Mouse (Mus musculus): ENCODE results near the gene Snx15. TPM values are rescaled to one million over a fixed set of nuclear protein-coding genes. Genes with fewer than 3 reads are reported as not detected.

The Snx15 gene
- polyA plus RNA-seq, 1 experiment from 2014 or later = 30.9 TPM

DNA sequence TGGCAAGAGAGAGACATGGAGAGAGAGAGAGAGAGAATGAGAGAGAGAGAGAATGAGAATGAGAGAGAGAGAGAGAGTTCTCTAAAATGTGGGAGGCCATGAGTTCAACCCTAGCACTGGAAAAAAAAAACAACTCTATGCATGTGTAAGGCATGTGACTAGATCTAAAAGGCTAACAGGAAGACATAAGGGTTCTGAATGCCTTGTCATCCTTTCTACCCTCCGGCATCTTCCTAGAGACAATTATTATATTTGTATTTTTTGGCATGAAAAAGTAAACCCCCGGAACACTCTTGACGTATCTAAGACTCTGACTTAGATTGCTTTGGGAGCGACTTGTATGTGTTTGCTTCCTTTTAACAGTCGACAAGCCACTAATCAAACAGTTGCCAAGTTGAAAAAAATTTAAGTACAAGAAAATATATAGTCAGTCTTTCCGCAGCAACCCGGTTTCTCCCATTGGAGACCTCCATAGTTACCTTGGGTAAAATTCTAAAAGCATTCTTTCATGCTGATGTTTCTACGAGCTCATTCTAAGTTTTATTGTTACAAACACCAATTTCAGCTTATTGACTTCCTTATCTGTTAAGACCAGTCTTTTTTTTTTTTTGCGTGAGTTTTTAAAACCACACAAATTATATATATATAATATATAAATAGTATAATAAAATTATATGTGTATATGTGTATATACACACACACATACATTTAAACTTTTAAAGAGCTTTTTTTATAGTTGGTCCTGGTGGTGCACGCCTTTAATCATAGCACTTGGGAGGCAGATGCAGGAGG, 1.1 kb downstream of the Snx15 start:
- DNase-seq (ENCODE audit: low spot score) (no peak), ATAC-seq (replicated peaks; ENCODE audit: low FRiP score) (no peak)
- Histone ChIP-seq H3K4me2 (ENCODE audit: low read depth, low read length, severe bottlenecking) (peak overlapping the region; percentile 59), H3K9ac (ENCODE audit: low read length) (peak overlapping the region; percentile 66), H3K27ac (ENCODE audit: low read depth, low read length) (no peak overlapping the region), H3K9me3 (ENCODE audit: control insufficient read depth, low read length) (no peaks in the 10 kb centered on the region), H3K4me1 (replicated peaks; ENCODE audit: control insufficient read depth, insufficient read depth, low read length) (no peaks in the 10 kb centered on the region; the same call in 1 of the 2 replicates), H3K4me3 (ENCODE audit: low read depth, low read length) (peak overlapping the region; percentile 47), H3K27me3 (ENCODE audit: control insufficient read depth, insufficient read depth, low read length) (no peaks in the 10 kb centered on the region), H3K36me3 (ENCODE audit: control insufficient read depth, insufficient read depth, low read length) (no peaks in the 10 kb centered on the region)
- WGBS = 76% methylated on average over 10 of the region's 10 CpGs

GRCm38 (mm10) chr19:6126289-6126688, 1.8 kb downstream of the Snx15 start:
- H3K9ac ChIP-seq (ENCODE audit: low read length) = no peak overlapping the region
- no peaks in the 10 kb centered on the region for H3K36me3 ChIP-seq (ENCODE audit: control insufficient read depth, insufficient read depth, low read length)
- no peaks in the 10 kb centered on the region for H3K9me3 ChIP-seq (ENCODE audit: control insufficient read depth, low read length)
- no peaks in the 10 kb centered on the region for H3K27me3 ChIP-seq (ENCODE audit: control insufficient read depth, insufficient read depth, low read length)
- H3K4me2 ChIP-seq (ENCODE audit: low read depth, low read length, severe bottlenecking) = no peak overlapping the region
- DNase-seq (ENCODE audit: low spot score) = peak; percentile 61
- no peak for ATAC-seq (replicated peaks; ENCODE audit: low FRiP score)
- WGBS = 25% methylated on average over 4 of the region's 4 CpGs
- H3K4me3 ChIP-seq (ENCODE audit: low read depth, low read length) = no peak overlapping the region
- no peak overlapping the region for H3K27ac ChIP-seq (ENCODE audit: low read depth, low read length)
- no peaks in the 10 kb centered on the region; the same call in 1 of the 2 replicates for H3K4me1 ChIP-seq (replicated peaks; ENCODE audit: control insufficient read depth, insufficient read depth, low read length)

GRCm38 (mm10) chr19:6124898-6125297, 3.2 kb downstream of the Snx15 start:
- DNase-seq (ENCODE audit: low spot score) (no peak), ATAC-seq (replicated peaks; ENCODE audit: low FRiP score) (no peak)
- 74% methylated on average over 2 of the region's 2 CpGs for whole genome bisulfite sequencing
- H3K9ac ChIP-seq (ENCODE audit: low read length) = no peak overlapping the region
- H3K27me3 ChIP-seq (ENCODE audit: control insufficient read depth, insufficient read depth, low read length) = no peaks in the 10 kb centered on the region
- no peak overlapping the region for H3K27ac ChIP-seq (ENCODE audit: low read depth, low read length)
- no peak overlapping the region for H3K4me2 ChIP-seq (ENCODE audit: low read depth, low read length, severe bottlenecking)
- no peak overlapping the region for H3K4me3 ChIP-seq (ENCODE audit: low read depth, low read length)
- H3K4me1 ChIP-seq (replicated peaks; ENCODE audit: control insufficient read depth, insufficient read depth, low read length) = no peaks in the 10 kb centered on the region; the same call in 1 of the 2 replicates
- no peaks in the 10 kb centered on the region for H3K36me3 ChIP-seq (ENCODE audit: control insufficient read depth, insufficient read depth, low read length)
- H3K9me3 ChIP-seq (ENCODE audit: control insufficient read depth, low read length) = no peaks in the 10 kb centered on the region

- H3K9ac ChIP-seq (ENCODE audit: low read length) = no peak overlapping the region; the same call in 1 of the 2 replicates
- H3K27ac ChIP-seq (ENCODE audit: low read depth, low read length) = no peak overlapping the region
- H3K4me3 ChIP-seq (ENCODE audit: low read depth, low read length) = no peak overlapping the region
- DNase-seq (ENCODE audit: low spot score) (no peak), ATAC-seq (replicated peaks; ENCODE audit: low FRiP score) (no peak)
- WGBS = 70% methylated on average over 8 of the region's 8 CpGs
- no peaks in the 10 kb centered on the region for H3K36me3 ChIP-seq (ENCODE audit: control insufficient read depth, insufficient read depth, low read length)
- H3K4me1 ChIP-seq (replicated peaks; ENCODE audit: control insufficient read depth, insufficient read depth, low read length) = no peaks in the 10 kb centered on the region; the same call in 1 of the 2 replicates
- H3K27me3 ChIP-seq (ENCODE audit: control insufficient read depth, insufficient read depth, low read length) = no peaks in the 10 kb centered on the region
- H3K9me3 ChIP-seq (ENCODE audit: control insufficient read depth, low read length) = no peaks in the 10 kb centered on the region
- no peak overlapping the region for H3K4me2 ChIP-seq (ENCODE audit: low read depth, low read length, severe bottlenecking)
Measured at GRCm38 (mm10) chr19:6123330-6123729, 4.8 kb downstream of the Snx15 start.

GRCm38 (mm10) chr19:6121761-6122160, 6.3 kb downstream of the Snx15 start:
- H3K36me3 ChIP-seq (ENCODE audit: control insufficient read depth, insufficient read depth, low read length) = no peaks in the 10 kb centered on the region
- H3K9me3 ChIP-seq (ENCODE audit: control insufficient read depth, low read length) = no peaks in the 10 kb centered on the region
- ATAC-seq (replicated peaks; ENCODE audit: low FRiP score) (no peak), DNase-seq (ENCODE audit: low spot score) (no peak)
- no peak overlapping the region for H3K9ac ChIP-seq (ENCODE audit: low read length)
- no peak overlapping the region for H3K27ac ChIP-seq (ENCODE audit: low read depth, low read length)
- peaks cover under 1% of the 10 kb centered on the region; the same call in 1 of the 2 replicates for H3K4me1 ChIP-seq (replicated peaks; ENCODE audit: control insufficient read depth, insufficient read depth, low read length)
- no peaks in the 10 kb centered on the region for H3K27me3 ChIP-seq (ENCODE audit: control insufficient read depth, insufficient read depth, low read length)
- 38% methylated on average over 19 of the region's 19 CpGs for WGBS
- no peak overlapping the region for H3K4me3 ChIP-seq (ENCODE audit: low read depth, low read length)
- no peak overlapping the region for H3K4me2 ChIP-seq (ENCODE audit: low read depth, low read length, severe bottlenecking)

GRCm38 (mm10) chr19:6118677-6119185, 9.4 kb downstream of the Snx15 start:
- peaks cover 8% of the 10 kb centered on the region for H3K36me3 ChIP-seq (ENCODE audit: control insufficient read depth, insufficient read depth, low read length)
- H3K9ac ChIP-seq (ENCODE audit: low read length) = peak overlapping the region; percentile 94
- WGBS = 2% methylated on average over 8 of the region's 8 CpGs
- peak; percentile 62 for DNase-seq (ENCODE audit: low spot score)
- H3K27me3 ChIP-seq (ENCODE audit: control insufficient read depth, insufficient read depth, low read length) = no peaks in the 10 kb centered on the region
- H3K4me1 ChIP-seq (replicated peaks; ENCODE audit: control insufficient read depth, insufficient read depth, low read length) = 0 out of 2 replicates have a peak, but pooled peaks cover 2% of the 10 kb centered on the region
- H3K4me2 ChIP-seq (ENCODE audit: low read depth, low read length, severe bottlenecking) = peak overlapping the region; percentile 86
- peak overlapping the region; percentile 96 for H3K27ac ChIP-seq (ENCODE audit: low read depth, low read length)
- H3K4me3 ChIP-seq (ENCODE audit: low read depth, low read length) = peak overlapping the region; percentile 88
- H3K9me3 ChIP-seq (ENCODE audit: control insufficient read depth, low read length) = no peaks in the 10 kb centered on the region
- no peak; the same call in 1 of the 2 replicates for ATAC-seq (replicated peaks; ENCODE audit: low FRiP score)

DNA sequence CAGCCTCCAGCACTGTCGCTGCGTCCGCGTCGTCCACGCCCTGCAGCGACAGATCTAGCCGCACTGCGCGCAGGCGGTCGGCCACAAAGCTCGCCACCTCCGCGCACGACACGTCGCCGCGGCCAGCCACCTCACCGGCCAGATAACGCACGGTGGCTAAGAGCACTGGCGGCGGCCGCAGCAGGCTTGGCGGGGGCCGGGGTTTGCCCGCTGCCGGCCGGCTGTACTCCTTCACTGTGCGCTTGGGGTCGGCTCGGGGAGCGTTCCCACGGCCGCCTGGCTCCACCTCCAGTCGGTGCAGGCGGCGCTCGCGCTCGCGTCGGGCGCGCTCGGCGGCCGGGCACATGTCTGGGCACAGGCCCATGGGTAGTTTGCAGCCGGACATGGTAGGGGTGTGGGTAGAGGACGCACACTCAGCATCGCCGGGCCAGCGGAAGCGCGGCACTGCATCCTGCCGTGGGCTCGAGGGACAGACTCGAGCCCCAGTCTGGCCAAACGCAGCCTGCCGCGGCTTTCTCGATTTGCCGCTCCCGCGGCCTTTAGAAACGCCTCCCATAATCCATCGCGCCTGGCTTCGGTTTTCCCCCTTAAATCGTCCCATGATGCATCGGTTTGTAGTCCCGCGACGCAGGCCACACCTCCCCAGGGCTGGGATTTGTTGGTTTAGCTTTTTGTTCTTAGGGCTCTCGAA, 10.0 kb downstream of the Snx15 start, which contains the start of gene Sac3d1:
Sac3d1 (minus strand) TSS at position 665 of the 691 bp plus-strand sequence.
- DNase-seq (ENCODE audit: low spot score) (peak; percentile 94), ATAC-seq (replicated peaks; ENCODE audit: low FRiP score) (peak; percentile 89)
- Histone ChIP-seq H3K9me3 (ENCODE audit: control insufficient read depth, low read length) (no peaks in the 10 kb centered on the region), H3K9ac (ENCODE audit: low read length) (peak within 1 kb of the TSS; percentile 94), H3K27ac (ENCODE audit: low read depth, low read length) (peak within 1 kb of the TSS; percentile 96), H3K4me1 (replicated peaks; ENCODE audit: control insufficient read depth, insufficient read depth, low read length) (0 out of 2 replicates have a peak, but pooled peaks cover 2% of the 10 kb centered on the region), H3K4me3 (ENCODE audit: low read depth, low read length) (peak within 1 kb of the TSS; percentile 88), H3K27me3 (ENCODE audit: control insufficient read depth, insufficient read depth, low read length) (no peaks in the 10 kb centered on the region), H3K4me2 (ENCODE audit: low read depth, low read length, severe bottlenecking) (peak within 1 kb of the TSS; percentile 86), H3K36me3 (ENCODE audit: control insufficient read depth, insufficient read depth, low read length) (peaks cover 8% of the 10 kb centered on the region)
- under 1% methylated on average over 76 of the region's 77 CpGs for WGBS

- Histone ChIP-seq H3K9ac (ENCODE audit: low read length) (peak overlapping the region; percentile 94), H3K9me3 (ENCODE audit: control insufficient read depth, low read length) (no peaks in the 10 kb centered on the region), H3K27ac (ENCODE audit: low read depth, low read length) (peak overlapping the region; percentile 96), H3K27me3 (ENCODE audit: control insufficient read depth, insufficient read depth, low read length) (no peaks in the 10 kb centered on the region), H3K4me1 (replicated peaks; ENCODE audit: control insufficient read depth, insufficient read depth, low read length) (0 out of 2 replicates have a peak, but pooled peaks cover 2% of the 10 kb centered on the region), H3K36me3 (ENCODE audit: control insufficient read depth, insufficient read depth, low read length) (peaks cover 8% of the 10 kb centered on the region), H3K4me3 (ENCODE audit: low read depth, low read length) (peak overlapping the region; percentile 88), H3K4me2 (ENCODE audit: low read depth, low read length, severe bottlenecking) (peak overlapping the region; percentile 86)
- 5% methylated on average over 32 of the region's 32 CpGs for WGBS
- DNase-seq (ENCODE audit: low spot score) (no peak), ATAC-seq (replicated peaks; ENCODE audit: low FRiP score) (no peak)
Measured at GRCm38 (mm10) chr19:6117346-6117985, 10.6 kb downstream of the Snx15 start.
